Mouse (Mus musculus): ENCODE data around the gene Wipf2. TPM values are rescaled to one million over a fixed set of nuclear protein-coding genes. Genes with fewer than 3 reads are reported as not detected.

The Wipf2 gene
- total RNA-seq, 2 experiments from 2014 or later = 20.0 to 22.2 TPM

GRCm38 (mm10) chr11:98941826-98942550 is 78.5 kb downstream of the Wipf2 start:
- peak in 1 of 2 experiments; percentile 61 for DNase-seq (ENCODE audit: low spot score in 2 of 2)

DNA sequence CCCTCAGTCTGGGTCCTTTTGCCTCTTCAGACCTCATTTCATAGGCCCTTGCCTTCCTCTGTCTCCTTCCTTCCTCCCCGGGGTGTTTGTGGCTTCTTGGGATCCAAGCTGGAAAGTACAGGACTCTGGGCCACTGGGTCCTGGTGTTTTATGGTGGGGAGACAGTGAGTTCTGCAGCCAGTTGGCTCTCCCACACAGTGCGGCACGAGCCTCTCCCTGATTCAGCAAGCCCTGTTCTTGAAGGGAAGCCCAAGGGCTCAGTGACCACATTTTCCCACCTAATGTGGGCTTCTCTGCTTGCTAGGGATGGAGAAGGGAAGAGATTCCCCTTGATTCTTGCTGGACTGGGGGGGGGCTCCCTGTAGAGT is 79.1 kb downstream of the Wipf2 start:
- peak in 1 of 2 experiments; percentile 37 for DNase-seq (ENCODE audit: low spot score in 2 of 2)

DNA sequence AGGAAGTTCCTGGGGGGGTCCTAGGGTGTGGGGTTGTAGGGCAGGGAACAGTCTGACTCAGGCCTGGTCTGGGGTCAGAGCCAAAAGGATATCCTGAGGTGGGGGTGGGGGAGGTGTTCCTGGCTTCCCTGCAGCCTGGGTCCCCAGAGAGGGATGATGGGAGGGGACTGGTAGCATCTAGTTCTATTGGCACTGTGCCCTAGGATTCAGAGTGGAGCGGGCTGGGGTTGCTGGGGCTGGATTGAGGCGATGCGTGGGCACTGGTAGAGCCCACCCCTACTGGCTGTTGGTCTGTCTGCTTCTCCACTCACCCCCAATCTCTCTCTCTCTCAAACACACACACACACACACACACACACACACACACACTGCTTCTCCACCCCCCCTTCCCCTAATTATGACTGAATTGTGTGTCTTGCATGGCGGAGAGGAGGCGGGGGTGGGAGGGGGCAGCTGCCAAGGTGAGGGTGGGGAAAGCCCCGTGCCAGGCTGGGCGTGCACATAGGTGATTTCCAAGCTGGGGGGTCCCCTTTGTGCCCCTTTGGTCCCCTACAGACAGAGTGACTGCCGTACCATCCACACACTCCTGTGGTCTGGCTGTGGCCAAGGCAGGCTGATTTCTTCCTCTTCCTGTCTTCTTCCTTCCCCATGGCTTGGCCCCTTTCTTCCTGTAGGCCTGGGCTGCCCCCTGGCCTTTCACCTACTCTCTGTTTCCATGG is 79.6 kb downstream of the Wipf2 start:
- peak in 1 of 2 experiments; percentile 32 for DNase-seq (ENCODE audit: low spot score in 2 of 2)

DNA sequence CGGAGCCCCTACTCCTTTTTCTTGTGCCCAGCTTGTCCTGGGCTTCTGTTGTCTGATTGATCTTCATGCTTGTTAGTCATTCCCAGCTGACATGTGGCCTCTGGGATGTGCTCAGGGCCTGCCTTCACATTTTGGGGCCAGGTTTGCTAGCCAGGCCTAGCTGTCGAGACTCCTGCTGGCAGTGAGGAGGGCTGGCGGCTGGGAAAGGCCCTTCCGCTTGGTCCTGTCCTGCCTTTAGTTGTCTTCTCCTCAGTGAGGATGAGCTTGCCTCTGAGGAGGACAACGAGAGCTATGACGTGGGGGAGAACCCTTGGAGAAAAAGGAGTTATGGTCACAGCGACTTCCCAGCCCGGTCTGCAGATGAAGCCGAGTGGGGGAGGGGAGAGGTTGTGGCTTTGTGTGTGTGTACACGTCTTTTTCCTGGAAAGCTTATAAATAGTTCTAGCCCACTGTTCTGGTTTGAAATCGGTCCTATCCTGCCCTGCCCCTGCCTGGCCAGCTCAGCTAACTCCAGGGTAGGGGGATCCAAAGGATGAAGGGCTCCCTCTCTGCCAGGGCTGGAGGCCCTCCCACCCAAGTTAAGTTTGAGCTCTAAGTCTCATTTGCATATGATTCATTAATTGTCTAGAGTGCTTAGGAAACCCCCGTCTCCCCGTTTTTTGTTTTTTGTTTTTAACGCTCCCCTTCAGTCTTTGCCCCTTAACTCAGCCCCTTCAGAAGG is 80.5 kb downstream of the Wipf2 start:
- peak in 1 of 2 experiments; percentile 33 for DNase-seq (ENCODE audit: low spot score in 2 of 2)

GRCm38 (mm10) chr11:98944897-98945604 is 81.6 kb downstream of the Wipf2 start:
- DNase-seq (ENCODE audit: low spot score in 2 of 2) = no peak

- peak in 1 of 2 experiments; percentile 69 for DNase-seq (ENCODE audit: low spot score in 2 of 2)
Measured at GRCm38 (mm10) chr11:98945605-98945977, 82.2 kb downstream of the Wipf2 start.

- no peak for DNase-seq (ENCODE audit: low spot score in 2 of 2)
Measured at GRCm38 (mm10) chr11:98947969-98948569, 84.6 kb downstream of the Wipf2 start.

DNA sequence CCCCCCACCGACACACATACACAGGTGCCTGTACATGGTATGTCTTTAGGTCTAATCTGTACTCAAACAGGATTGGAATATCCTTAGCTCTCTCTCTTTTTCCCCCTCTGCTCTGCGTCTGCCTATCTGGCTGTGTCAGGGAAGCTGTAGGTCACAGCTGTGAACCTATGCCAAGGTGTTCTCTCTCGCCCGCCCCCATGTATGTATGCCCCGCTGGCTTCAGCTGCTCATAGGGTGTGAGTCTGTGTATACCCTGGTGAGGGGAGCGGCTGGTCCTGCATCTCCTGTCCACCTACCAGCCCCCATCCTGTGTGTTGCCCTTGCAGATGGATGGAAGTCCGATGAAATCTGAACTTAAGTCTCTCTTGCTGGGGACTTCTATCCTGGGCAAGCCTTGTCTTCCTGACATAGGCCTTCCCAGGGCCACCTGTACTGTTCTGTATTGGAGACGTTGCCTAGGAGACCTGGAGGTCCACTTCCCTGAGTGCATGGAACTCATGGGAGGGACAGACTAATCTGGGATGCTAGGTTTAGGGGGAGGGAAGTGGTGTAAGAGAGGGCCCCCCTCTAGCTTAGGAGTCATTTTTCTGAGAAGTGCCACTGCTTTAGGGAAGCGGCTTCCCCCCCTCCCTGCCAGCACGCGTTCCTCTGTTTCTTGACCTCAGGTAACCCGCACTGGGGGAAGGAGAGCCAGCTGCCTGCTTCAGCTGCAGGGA is 86.0 kb downstream of the Wipf2 start:
- no peak for DNase-seq (ENCODE audit: low spot score in 2 of 2)

DNA sequence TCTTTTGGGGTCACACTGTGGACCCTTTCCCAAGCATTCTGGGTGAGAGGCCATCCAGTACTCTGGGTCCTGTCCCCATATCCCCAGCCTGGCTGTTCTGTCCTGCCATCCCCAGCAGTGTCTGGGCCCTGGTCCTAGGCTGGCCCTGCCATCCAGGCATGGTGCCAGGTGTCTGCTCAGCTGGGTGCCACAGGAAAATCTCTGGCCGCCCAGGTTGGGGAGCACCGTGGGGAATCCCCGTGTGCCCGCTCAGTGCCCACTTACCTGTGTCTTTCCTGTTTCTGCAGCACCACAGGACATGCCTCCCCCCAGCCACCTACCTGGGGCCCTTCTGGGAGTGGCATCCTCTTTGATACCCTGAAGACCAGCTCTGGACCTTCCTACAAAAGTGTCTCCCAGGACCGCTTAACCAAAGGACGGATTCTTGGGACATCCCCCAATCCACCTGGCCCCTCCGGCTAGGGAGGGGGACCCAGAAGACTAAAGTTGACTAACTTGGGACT is 86.6 kb downstream of the Wipf2 start:
- DNase-seq (ENCODE audit: low spot score in 2 of 2) = no peak

DNA sequence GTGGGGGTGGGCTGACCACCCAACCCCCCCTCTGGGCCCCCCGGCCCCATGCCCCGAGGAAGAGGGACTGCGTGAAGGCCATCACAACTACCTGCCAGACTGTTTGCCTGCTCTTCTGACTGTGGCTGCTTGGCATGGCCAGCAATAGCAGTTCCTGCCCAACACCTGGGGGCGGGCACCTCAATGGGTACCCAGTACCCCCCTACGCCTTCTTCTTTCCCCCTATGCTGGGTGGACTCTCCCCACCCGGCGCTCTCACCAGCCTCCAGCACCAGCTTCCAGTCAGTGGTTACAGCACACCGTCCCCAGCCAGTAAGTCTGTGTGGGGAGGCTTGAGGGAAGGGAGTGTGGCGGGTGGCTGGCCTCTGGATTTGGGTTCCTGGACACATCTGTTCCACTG is 87.0 kb downstream of the Wipf2 start:
- no peak for DNase-seq (ENCODE audit: low spot score in 2 of 2)

- DNase-seq (ENCODE audit: low spot score in 2 of 2) = peak in 1 of 2 experiments; percentile 74
Measured at GRCm38 (mm10) chr11:98951026-98951906, 87.8 kb downstream of the Wipf2 start.

GRCm38 (mm10) chr11:98952111-98952510 is 88.7 kb downstream of the Wipf2 start:
- no peak for DNase-seq (ENCODE audit: low spot score in 2 of 2)

DNA sequence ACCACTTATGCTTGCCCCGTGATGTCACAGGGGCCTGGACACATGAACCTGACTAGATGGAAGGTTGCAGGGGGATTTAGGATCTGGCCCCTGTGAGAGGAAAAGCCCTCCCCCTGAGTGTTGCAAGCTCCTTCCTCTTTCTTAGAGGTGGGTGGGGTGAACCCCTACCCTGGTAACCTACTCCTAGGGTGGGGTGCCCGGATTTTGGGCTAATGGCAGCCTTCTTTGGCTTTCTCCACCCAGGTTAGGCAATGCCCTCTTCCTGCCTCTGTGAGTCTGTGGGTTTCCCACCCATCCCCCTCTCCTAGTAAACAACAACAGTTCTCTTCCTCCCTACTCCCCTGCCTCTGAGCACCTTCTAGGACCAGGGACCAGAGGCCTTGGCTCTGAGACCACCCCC is 89.3 kb downstream of the Wipf2 start:
- DNase-seq (ENCODE audit: low spot score in 2 of 2) = no peak

GRCm38 (mm10) chr11:98953361-98953760 is 89.9 kb downstream of the Wipf2 start:
- no peak for DNase-seq (ENCODE audit: low spot score in 2 of 2)

GRCm38 (mm10) chr11:98953835-98954320 is 90.4 kb downstream of the Wipf2 start:
- DNase-seq (ENCODE audit: low spot score in 2 of 2) = no peak

GRCm38 (mm10) chr11:98954373-98954772 is 90.9 kb downstream of the Wipf2 start:
- peak; percentile 77 to 79 for DNase-seq (ENCODE audit: low spot score in 2 of 2)
